Comparison of ENCODE assay signal across 9 mouse cellular contexts in the genomic region with DNA sequence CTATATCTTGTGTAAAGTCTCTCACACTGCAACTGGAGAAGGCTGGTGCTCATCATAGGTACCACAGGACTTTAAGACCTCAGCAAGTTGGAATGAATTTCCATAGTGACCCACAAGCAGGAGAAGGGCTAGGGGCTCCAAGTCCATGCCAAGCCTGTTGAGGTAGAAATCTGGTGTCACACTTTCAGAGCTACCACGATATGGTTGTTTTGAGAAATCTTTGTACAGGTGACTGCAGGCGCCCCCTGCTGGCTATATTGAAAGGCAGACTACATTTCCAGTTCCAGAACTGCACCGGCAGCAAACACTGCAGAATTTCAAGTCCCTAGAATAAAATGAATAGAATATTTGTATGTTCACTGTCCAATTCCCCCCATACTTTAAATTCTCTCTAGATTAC. TPM values are rescaled to one million over a fixed set of nuclear protein-coding genes. Genes with fewer than 3 reads are reported as not detected.
A peak's percentile ranks its signal among the peaks of the same experiment; 100 is the strongest.
DNase-seq lines count a peak whose midpoint lies in the region; ATAC-seq lines count a peak whose summit lies in the region.
"Had no signal": no experiment of that assay in that cellular context is flagged by ENCODE, and none has a peak within 500 bp of the region (broad histone marks: within the 10 kb centered on the region; RNA-seq: fewer than 3 reads in every experiment).

No protein-coding gene starts in this region.

- H3K4me2 ChIP-seq in embryonic facial prominence, embryonic 11.5 days (ENCODE audit: low read depth, low read length): no peak overlapping the region
- H3K4me2 ChIP-seq: limb, embryonic 13.5 days had no signal

- H3K27ac ChIP-seq in embryonic facial prominence, embryonic 11.5 days (replicated peaks; ENCODE audit: low read depth, low read length): no peak overlapping the region
- H3K27ac ChIP-seq: limb, embryonic 13.5 days had no signal

- no peaks in the 10 kb centered on the region for H3K36me3 ChIP-seq in embryonic facial prominence, embryonic 11.5 days (replicated peaks; ENCODE audit: control insufficient read depth, insufficient read depth, low read depth, low read length)

- H3K9ac ChIP-seq in embryonic facial prominence, embryonic 11.5 days (replicated peaks; ENCODE audit: low read length): no peak overlapping the region
- H3K9ac ChIP-seq: limb, embryonic 13.5 days had no signal

- no peaks in the 10 kb centered on the region for H3K27me3 ChIP-seq in embryonic facial prominence, embryonic 11.5 days (ENCODE audit: control insufficient read depth, insufficient read depth, low read length)
- H3K27me3 ChIP-seq: limb, embryonic 13.5 days had no signal

- 12% methylated on average over 3 of the region's 3 CpGs for WGBS in embryonic facial prominence, embryonic 11.5 days

- H3K9me3 ChIP-seq in embryonic facial prominence, embryonic 11.5 days (replicated peaks; ENCODE audit: control insufficient read depth, low read length): no peaks in the 10 kb centered on the region
- H3K9me3 ChIP-seq: limb, embryonic 13.5 days had no signal

- peak; percentile 64 for DNase-seq in gastrocnemius, adult 18-20 months (ENCODE audit: low spot score)
- DNase-seq in gastrocnemius, postnatal 25 days: no peak
- DNase-seq in B cell, adult 2 months: peak; percentile 87 to 88
- DNase-seq in adrenal gland, postnatal 14 days: peak; percentile 79
- DNase-seq in embryonic facial prominence, embryonic 11.5 days (ENCODE audit: low spot score): peak; percentile 79
- peak; percentile 85 for DNase-seq in layer of hippocampus, adult 9-10 months (ENCODE audit: low spot score)
- peak; percentile 86 for DNase-seq in lung, postnatal 36 days
- peak; percentile 44 for DNase-seq in telencephalon, adult 2 months (ENCODE audit: low read depth, low spot score)

- no peak overlapping the region for H3K4me3 ChIP-seq in embryonic facial prominence, embryonic 11.5 days (ENCODE audit: low read depth, low read length)
- H3K4me3 ChIP-seq: limb, embryonic 13.5 days had no signal

- H3K4me1 ChIP-seq in embryonic facial prominence, embryonic 11.5 days (ENCODE audit: control insufficient read depth, insufficient read depth, low read length): no peaks in the 10 kb centered on the region

- no peak for ATAC-seq in embryonic facial prominence, embryonic 11.5 days (replicated peaks; ENCODE audit: insufficient number of reproducible peaks, low FRiP score, low TSS enrichment, low read depth)

RNA-seq across cellular contexts. Expression of a gene that starts 3.4 kb away (rescaled TPM):
- 10 to 100 TPM; 15.5 to 23.8 TPM for total RNA-seq in gastrocnemius, adult 18-20 months (2021)
- total RNA-seq in gastrocnemius, postnatal 25 days (2021): 10 to 100 TPM; 11.3 to 13.4 TPM
- total RNA-seq in adrenal gland, postnatal 14 days (2021): 3.1 and 5.8 TPM in 2 replicates
- polyA plus RNA-seq in embryonic facial prominence, embryonic 11.5 days (2014; fragmentation: Nextera tagmentation; extraction: Ambion mirVana): 1.8 and 2.3 TPM in 2 replicates
